Mouse (Mus musculus) telencephalon, adult 2 months (tissue): ENCODE data around the gene Tspan8.

Experiments
- DNase-seq: peaks from one replicate; pipeline ENCODE4 v3.0.0-alpha.2; 2011; ENCODE audit warnings: low read depth, low spot score

The Tspan8 gene

DNA sequence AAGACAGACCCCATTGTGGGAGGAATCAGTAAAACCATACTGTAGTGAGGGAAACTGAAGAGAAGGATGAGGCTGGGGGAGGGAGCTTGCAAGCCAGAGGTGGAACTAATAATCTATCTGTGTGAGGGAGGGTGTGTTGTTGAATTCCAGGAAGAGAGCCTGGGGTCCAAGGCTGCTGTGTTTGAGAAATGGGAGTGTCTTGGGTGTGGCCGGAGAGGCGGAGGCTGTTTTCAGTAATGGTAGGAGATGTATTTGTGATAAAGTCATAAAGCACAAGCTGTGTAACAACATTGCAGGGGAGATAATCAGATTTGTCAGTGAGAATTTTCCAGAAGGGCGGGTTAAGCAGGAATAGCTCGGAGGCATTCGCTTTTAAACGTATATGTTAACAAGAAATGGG lies 17.4 kb downstream of the Tspan8 start:
- no peak for DNase-seq

DNA sequence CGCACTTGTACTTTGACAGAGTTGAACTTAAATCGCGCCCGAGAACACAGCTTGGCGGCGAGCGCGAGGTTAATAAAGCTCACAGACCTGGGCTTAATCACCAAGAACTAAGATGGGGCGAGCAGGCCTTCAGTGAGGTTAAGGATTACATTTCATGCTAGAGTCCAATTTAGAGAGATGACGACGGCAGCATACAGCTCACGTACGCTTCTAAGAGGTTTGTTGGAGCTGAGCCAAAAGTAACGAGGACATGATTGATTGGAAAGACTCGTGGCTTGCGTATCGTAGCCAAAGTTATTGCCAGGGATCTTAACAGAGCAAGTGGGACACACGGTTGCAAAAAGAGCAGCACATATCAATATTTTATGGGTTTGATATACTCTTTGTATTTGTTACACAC lies 30.3 kb downstream of the Tspan8 start:
- no peak for DNase-seq

DNA sequence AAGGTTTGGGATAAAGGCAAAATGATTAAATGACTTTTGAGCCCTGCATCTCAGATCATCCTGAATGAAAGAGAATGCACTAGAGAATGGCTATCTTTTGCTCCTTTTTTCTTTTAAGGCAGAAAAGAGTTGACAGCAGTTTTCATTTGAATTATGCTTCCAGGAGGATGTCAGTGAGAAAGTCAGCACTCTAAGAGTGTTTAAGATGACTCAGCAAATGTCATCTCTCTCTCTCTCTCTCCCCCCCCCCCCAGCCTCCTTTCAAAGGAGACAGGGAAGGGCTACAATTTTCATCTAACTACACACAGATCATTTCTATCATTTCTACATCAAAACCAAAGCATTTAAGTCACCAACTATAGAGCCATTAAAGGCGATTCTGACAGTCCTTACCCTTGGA lies 31.9 kb downstream of the Tspan8 start:
- DNase-seq, result no peak

DNA sequence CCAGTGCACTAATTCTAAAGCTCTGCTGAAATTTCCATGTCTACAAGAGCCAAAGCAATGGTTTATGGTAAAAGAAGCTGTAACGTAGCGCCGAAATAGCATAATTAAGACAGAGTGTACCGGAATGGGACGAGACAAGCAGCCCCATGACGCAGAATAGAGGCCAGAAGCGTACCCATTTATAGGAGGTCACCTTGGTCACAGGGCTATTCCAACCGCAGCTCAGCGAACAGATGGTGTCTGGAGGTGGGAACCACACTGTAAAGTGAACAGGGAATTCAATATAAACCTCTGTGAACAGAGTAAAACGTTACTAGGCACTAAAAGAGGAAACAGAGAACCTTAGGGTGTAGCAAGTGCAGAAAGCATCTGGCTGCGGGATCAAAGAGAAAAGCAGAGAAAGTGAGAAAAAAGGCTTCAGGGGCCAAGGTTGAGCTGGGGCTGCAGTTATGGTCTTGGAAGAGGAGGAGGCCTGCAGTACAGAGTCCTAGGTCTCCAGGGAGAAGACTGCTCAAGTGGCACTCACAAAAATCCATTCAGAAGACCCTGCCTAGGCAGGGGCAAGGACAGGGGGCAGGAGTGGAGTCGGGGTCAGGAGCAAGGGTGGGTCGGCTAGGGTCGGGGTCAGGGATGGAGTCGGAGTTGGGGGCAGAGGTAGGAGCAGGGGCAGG lies 43.7 kb downstream of the Tspan8 start:
- no peak for DNase-seq

DNA sequence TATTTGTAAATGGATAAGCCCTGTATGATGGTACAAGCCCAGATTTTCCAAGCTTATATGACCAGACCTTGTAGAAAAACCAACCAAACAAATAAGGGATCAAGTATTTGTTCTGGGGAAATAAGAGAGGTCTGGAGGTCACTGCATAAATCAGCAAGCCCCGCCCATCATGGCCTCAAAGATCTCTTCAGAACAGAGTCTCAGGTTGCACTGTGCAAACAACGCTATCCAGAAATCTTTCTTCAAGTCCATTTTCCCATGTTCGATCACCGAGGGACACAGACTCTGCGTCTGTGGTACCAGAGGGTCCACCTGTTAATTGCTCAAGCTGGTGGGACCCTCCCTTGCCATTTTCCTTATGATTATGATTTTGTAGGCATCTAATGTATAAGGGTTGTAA lies 45.3 kb downstream of the Tspan8 start:
- DNase-seq, result no peak

DNA sequence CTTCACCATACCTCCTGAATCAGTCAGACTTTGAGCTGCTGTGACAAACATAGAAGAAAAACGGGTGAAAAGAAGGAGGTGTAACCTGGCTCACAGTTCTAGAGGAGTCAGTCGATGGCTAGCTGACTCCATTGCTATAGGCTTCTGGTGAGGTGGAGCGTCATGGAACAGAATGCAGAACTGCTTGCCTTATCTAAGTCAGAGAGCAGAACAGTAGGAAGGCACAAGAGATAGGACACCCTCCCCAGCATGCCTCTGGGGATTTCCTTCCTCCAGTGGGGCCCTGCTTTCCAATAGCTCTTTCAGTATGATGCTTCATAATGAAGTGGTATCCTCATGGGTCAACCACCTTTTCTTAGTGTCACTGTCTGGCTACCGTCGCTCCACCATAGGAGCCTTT lies 66.1 kb downstream of the Tspan8 start:
- no peak for DNase-seq

DNA sequence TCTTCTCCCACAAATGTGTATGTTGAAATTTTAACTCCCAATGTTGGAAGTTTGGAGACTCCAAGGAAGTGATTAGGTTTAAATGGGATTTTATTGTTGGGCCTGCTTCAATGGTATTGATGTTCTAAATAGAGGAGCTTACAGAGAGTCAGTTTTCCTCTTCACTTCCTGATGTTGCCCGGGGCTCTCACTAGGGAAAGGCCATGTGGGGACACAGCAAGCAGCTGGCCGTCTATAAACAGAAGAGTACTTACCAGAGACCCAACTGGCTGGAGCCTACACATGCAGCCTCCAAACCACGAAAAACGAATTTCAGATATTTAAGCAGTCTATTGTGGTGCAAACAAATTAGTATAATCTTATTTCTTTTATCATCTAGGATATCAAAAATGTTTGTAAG lies 75.3 kb downstream of the Tspan8 start:
- DNase-seq, result no peak

DNA sequence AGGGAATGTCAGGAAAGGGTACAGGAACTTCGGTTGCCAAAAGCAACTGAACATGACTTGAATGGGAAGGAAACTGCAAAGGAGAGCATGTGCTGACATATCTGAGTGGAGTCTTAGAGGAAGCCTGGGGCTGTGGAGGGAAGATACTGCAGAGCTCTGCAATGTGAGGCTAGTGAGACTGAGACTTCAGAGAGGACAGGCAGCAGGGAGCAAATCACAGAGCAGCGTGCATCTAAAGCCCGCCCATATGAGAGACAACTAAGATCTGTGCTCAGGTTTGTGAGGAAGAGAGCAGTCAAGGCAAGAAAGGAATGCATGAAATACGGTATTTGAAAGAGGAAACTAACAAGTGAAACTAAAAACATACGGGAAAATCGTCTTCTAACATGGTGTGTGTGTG lies 76.3 kb downstream of the Tspan8 start:
- no peak for DNase-seq

DNA sequence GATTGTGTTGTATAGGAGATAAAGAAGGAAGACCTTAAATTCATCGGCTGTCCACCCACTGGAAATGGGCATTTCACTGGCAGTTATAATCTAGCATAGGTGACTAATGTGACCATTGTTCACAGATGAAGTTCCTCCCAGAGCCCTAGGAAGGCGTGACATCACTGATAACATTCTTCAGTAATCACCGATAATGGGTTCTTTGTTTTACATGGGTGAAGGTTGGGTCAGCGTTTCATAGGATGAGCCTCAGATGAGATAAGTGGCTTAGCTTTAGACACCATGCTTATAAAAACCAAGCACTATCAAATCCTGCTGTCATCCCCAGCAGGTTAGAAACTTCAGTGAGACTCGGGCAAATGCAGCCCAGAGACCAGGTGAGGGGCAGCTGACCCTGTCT lies 77.4 kb downstream of the Tspan8 start:
- DNase-seq, result no peak

DNA sequence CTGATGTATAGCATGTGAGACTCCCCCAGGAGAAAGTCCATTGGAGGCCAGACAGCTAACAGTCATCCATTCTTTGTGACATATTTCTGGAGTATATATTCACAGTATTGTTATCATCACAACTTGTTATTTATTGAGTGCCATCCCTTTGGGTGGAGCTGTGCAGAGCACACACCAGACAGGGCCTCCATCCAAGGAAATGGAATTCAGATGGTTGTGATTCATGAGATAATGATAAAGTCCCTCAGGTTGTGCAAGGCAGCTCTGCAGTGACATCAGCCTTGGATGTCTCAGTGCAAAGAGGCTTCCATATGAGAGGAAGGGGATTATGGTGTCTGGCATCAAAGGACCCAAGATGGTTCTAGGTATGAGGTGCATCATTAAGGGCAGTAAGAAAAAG lies 80.1 kb downstream of the Tspan8 start:
- DNase-seq, result no peak

DNA sequence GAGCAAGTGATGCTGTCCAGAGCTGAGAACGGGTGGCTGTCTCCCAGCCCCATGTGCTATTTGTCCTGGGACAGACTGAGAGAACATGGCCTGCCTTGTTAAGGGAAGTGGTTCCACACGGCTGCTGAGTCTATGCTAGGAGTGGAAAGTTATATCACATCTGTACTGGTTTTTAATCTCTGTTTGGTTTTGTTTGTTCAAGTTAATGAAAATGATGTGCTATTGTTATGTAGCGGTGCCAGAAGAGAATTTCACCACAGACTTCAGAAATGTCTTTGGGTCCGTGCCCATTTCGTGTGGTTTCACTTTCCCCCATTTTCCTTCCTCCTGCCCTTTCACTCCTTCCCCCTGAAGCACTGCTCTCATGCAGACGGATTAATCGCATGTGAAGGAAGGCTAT lies 80.6 kb downstream of the Tspan8 start:
- no peak for DNase-seq
